Mouse (Mus musculus) testis, adult 2 months (tissue): ENCODE data around the gene Btbd19.

Experiments
- CTCF ChIP-seq: fragments of 200-500 bp; IDR thresholded peaks from 2 replicates; pipeline ENCODE4 v1.5.1; 2012; ENCODE audit warnings: low read depth, mild to moderate bottlenecking, inconsistent platforms, low read length, moderate library complexity; ENCODE audit not compliant: control insufficient read depth, insufficient read depth, insufficient replicate concordance
- POLR2A ChIP-seq: fragments of 200-500 bp; IDR thresholded peaks from 2 replicates; pipeline ENCODE4 v1.6.1; 2012; ENCODE audit warnings: low read depth, mild to moderate bottlenecking, inconsistent platforms, low read length, moderate library complexity; ENCODE audit not compliant: control insufficient read depth

DNA sequence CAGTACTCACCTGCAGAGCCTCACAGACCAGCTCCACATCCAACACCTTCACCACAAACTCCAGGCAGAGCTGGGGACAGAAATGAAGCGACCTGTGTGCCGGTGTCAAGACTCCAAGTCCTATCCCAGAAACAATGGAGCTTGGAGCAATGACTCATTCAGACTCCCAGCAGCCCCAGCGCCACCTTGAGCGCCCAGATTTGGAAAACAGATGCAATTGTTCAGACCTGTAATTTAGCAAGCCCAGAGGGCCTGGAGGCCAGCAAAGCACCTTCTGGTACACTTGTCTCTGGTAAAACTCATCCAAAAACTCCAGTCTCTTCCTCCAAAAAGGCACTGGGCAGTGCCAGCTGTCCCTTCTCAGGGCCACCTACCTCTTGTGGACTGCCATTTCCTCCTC is 3.3 kb downstream of the Btbd19 start:
- no peak for TF ChIP-seq CTCF
- no peak for TF ChIP-seq POLR2A
